In the genomic region with DNA sequence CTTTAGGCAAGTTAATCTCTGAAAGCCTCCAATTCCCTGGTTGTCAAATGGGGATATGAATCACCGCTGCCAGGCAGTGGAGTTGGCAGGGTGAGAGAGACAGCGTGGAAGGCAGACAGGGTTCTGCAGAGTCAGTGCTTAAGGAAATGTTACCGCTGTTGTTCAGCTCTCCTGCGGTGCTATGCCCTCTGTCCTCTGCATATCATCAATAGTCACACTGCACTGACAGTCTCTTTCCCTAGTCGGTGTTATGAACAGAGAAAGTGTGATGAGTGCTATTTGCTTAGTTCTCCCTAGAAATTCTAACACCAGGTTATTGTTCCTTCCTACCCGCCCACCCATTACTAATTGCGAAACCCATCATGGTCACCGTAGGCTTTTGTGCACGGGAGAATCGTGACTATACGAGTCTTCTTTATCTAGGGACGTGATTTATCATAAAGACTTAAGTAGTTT, we compare ENCODE assay signal across 9 mouse cellular contexts.
DNase-seq lines count a peak whose midpoint lies in the region; ATAC-seq and TF ChIP-seq lines count a peak whose summit lies in the region.
"Had no signal": no experiment of that assay in that cellular context is flagged by ENCODE, and none has a peak within 500 bp of the region (broad histone marks: within the 10 kb centered on the region; RNA-seq: fewer than 3 reads in every experiment).

No protein-coding gene starts in this region.

- H3K36me3 ChIP-seq in forebrain, embryonic 11.5 days (ENCODE audit: control insufficient read depth, insufficient read depth, low read length): no peaks in the 10 kb centered on the region
- no peaks in the 10 kb centered on the region for H3K36me3 ChIP-seq in forebrain, embryonic 10.5 days (replicated peaks)
- H3K36me3 ChIP-seq in heart, postnatal 0 days (replicated peaks; ENCODE audit: control insufficient read depth, insufficient read depth, low read length): no peaks in the 10 kb centered on the region
- no peaks in the 10 kb centered on the region for H3K36me3 ChIP-seq in megakaryocyte, embryonic 14.5 days (replicated peaks; ENCODE audit: low read length)

- WGBS in forebrain, embryonic 11.5 days: 79% methylated on average over 12 of the region's 12 CpGs
- WGBS in forebrain, embryonic 10.5 days: 79% methylated on average over 12 of the region's 12 CpGs
- 53% methylated on average over 12 of the region's 12 CpGs for WGBS in heart, postnatal 0 days

- no peak overlapping the region for H3K4me3 ChIP-seq in forebrain, embryonic 11.5 days (ENCODE audit: low read depth, low read length)
- no peak overlapping the region for H3K4me3 ChIP-seq in forebrain, embryonic 10.5 days
- peak overlapping the region; percentile 17; the same call in 1 of the 2 replicates for H3K4me3 ChIP-seq in heart, postnatal 0 days (ENCODE audit: low read depth, low read length)
- H3K4me3 ChIP-seq in megakaryocyte, embryonic 14.5 days (replicated peaks): peak overlapping the region; percentile 7
- H3K4me3 ChIP-seq: erythroblast, embryonic 14.5 days had no signal

- H3K27me3 ChIP-seq in forebrain, embryonic 11.5 days (ENCODE audit: control insufficient read depth, insufficient read depth, low read length): no peaks in the 10 kb centered on the region
- no peaks in the 10 kb centered on the region for H3K27me3 ChIP-seq in forebrain, embryonic 10.5 days (ENCODE audit: poor library complexity, severe bottlenecking)
- H3K27me3 ChIP-seq in heart, postnatal 0 days (ENCODE audit: control insufficient read depth, insufficient read depth, low read length): no peaks in the 10 kb centered on the region
- H3K27me3 ChIP-seq in megakaryocyte, embryonic 14.5 days (replicated peaks): peaks cover 4% of the 10 kb centered on the region

- no peak for DNase-seq in forebrain, embryonic 11.5 days (ENCODE audit: low spot score)
- DNase-seq in forebrain, embryonic 10.5 days (ENCODE audit: extremely low spot score, low spot score): no peak
- peak; percentile 18 for DNase-seq in retina, postnatal 1 day
- DNase-seq in retina, embryonic 14.5 days (ENCODE audit: low spot score): no peak
- no peak for DNase-seq in heart, postnatal 0 days (ENCODE audit: low spot score)
- DNase-seq in thymus, postnatal 4 days: no peak

- H3K9ac ChIP-seq in forebrain, embryonic 11.5 days (ENCODE audit: low read length): no peak overlapping the region
- no peak overlapping the region for H3K9ac ChIP-seq in heart, postnatal 0 days (replicated peaks; ENCODE audit: low read depth, low read length)

- TF ChIP-seq EP300 in heart, postnatal 0 days (IDR thresholded peaks at IDR 0.05; ENCODE audit: low read depth): no peak

- TF ChIP-seq CTCF in heart, postnatal 0 days (IDR thresholded peaks at IDR 0.05; ENCODE audit: low read depth): no peak

- H3K27ac ChIP-seq in forebrain, embryonic 11.5 days (ENCODE audit: low read depth, low read length): no peak overlapping the region
- no peak overlapping the region for H3K27ac ChIP-seq in forebrain, embryonic 10.5 days
- H3K27ac ChIP-seq in heart, postnatal 0 days (ENCODE audit: low read depth): no peak overlapping the region

- 0 out of 2 replicates have a peak overlapping the region, but pooled peaks have one; percentile 27 for H3K4me2 ChIP-seq in forebrain, embryonic 11.5 days (ENCODE audit: low read depth, low read length, severe bottlenecking)
- H3K4me2 ChIP-seq in heart, postnatal 0 days (ENCODE audit: low read depth, low read length): peak overlapping the region; percentile 45

- no peaks in the 10 kb centered on the region for H3K9me3 ChIP-seq in forebrain, embryonic 11.5 days (ENCODE audit: control insufficient read depth, low read length)
- no peaks in the 10 kb centered on the region; the same call in 1 of the 2 replicates for H3K9me3 ChIP-seq in forebrain, embryonic 10.5 days
- H3K9me3 ChIP-seq in heart, postnatal 0 days (replicated peaks; ENCODE audit: control insufficient read depth, low read length): no peaks in the 10 kb centered on the region
- H3K9me3 ChIP-seq in megakaryocyte, embryonic 14.5 days: no peaks in the 10 kb centered on the region

- no peaks in the 10 kb centered on the region for H3K4me1 ChIP-seq in forebrain, embryonic 11.5 days (replicated peaks; ENCODE audit: control insufficient read depth, insufficient read depth, low read length)
- H3K4me1 ChIP-seq in forebrain, embryonic 10.5 days: no peaks in the 10 kb centered on the region
- no peaks in the 10 kb centered on the region for H3K4me1 ChIP-seq in heart, postnatal 0 days (ENCODE audit: control insufficient read depth, insufficient read depth)
- H3K4me1 ChIP-seq in megakaryocyte, embryonic 14.5 days: peaks cover 19% of the 10 kb centered on the region

- ATAC-seq in forebrain, embryonic 11.5 days (replicated peaks; ENCODE audit: low FRiP score): peak; percentile 36
- no peak for ATAC-seq in heart, postnatal 0 days (ENCODE audit: insufficient read depth, low read depth)
- no peak for ATAC-seq in erythroid progenitor cell, adult 5-6 weeks (replicated peaks; ENCODE audit: low FRiP score, poor library complexity, severe bottlenecking)

Comparison
In these comparisons a context has a peak if more than half of its experiments do, and no peak if none do; other contexts are left out.
1. H3K4me3 ChIP-seq: peak in heart, postnatal 0 days (single experiment) and megakaryocyte, embryonic 14.5 days (single experiment); none in forebrain, embryonic 11.5 days (single experiment) and forebrain, embryonic 10.5 days (single experiment).